16 mouse cellular contexts compared by ENCODE assay signal in the genomic region with DNA sequence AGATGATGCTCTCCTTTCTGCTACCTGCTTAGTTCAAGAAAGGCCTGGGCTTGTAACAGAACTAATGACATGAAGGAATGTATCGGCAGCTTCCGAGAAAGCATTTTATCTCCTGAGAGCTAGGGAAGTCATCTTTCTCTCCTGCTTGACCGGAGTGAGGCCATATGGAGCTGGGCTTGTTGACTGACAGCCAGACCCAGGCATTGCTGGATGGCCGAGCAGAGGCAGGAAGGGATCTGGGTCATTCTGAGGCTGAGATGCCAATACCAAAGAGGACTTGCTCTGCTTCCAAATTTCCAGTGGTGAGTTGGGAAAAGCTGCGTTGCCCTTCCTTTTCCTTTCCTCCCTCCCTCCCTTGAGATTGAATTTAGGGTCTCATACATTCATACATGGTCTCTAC. TPM values are rescaled to one million over a fixed set of nuclear protein-coding genes. Genes with fewer than 3 reads are reported as not detected.
"Had no signal": no experiment of that assay in that cellular context is flagged by ENCODE, and none has a peak within 500 bp of the region (broad histone marks: within the 10 kb centered on the region; RNA-seq: fewer than 3 reads in every experiment).

No protein-coding gene starts in this region.

- H3K27me3 ChIP-seq: limb, embryonic 15.5 days; midbrain, embryonic 13.5 days; stomach, embryonic 15.5 days had no signal

- ATAC-seq: lung, postnatal 0 days; midbrain, embryonic 13.5 days had no signal

- DNase-seq: kidney, postnatal 14 days; lung, adult 18-20 months; lung, postnatal 36 days; right cerebral cortex, postnatal 14 days; thymus, adult 2 months; thymus, postnatal 25 days had no signal

- H3K4me2 ChIP-seq: limb, embryonic 15.5 days; midbrain, embryonic 13.5 days; stomach, embryonic 15.5 days had no signal

- H3K4me1 ChIP-seq: limb, embryonic 15.5 days; midbrain, embryonic 13.5 days; stomach, embryonic 15.5 days had no signal

- H3K9ac ChIP-seq: limb, embryonic 15.5 days; liver, embryonic 14.5 days; midbrain, embryonic 13.5 days; stomach, embryonic 15.5 days had no signal

- H3K27ac ChIP-seq: left cerebral cortex, adult 2 months; limb, embryonic 15.5 days; liver, embryonic 14.5 days; midbrain, embryonic 13.5 days; stomach, embryonic 15.5 days had no signal

- H3K4me3 ChIP-seq: left cerebral cortex, adult 2 months; limb, embryonic 15.5 days; midbrain, embryonic 13.5 days; stomach, embryonic 15.5 days had no signal

- H3K9me3 ChIP-seq: limb, embryonic 15.5 days; midbrain, embryonic 13.5 days; stomach, embryonic 15.5 days had no signal

- H3K36me3 ChIP-seq: limb, embryonic 15.5 days; midbrain, embryonic 13.5 days; stomach, embryonic 15.5 days had no signal

RNA-seq across cellular contexts. Expression of gene Amdhd1, which starts 20.1 kb away (rescaled TPM):
- total RNA-seq: midbrain, postnatal 0 days had no signal
- polyA plus RNA-seq: neural tube, embryonic 14.5 days had no signal

RNA-seq across cellular contexts. Expression of gene Ccdc38, which starts 20.7 kb away (rescaled TPM):
- total RNA-seq: layer of hippocampus, postnatal 25 days; left cerebral cortex, adult 2 months had no signal
- polyA plus RNA-seq: large intestine, adult 2 months had no signal

RNA-seq across cellular contexts. Expression of gene Hal, which starts 31.2 kb away (rescaled TPM):
- total RNA-seq: layer of hippocampus, postnatal 25 days had no signal
- polyA plus RNA-seq: lung, postnatal 0 days had no signal
